Mouse (Mus musculus) left cerebral cortex, postnatal 4 days (tissue): ENCODE measurements at regions not wholly inside any gene's neighbourhood (a gene's known extent, or its start where the extent isn't known, plus 50 kb on each side); places are given as distances from the start of the nearest gene placed in this dataset.
"Not testable (repeated sequence)": the region's sequence is repeated elsewhere in the genome, so short reads cannot be mapped to it uniquely, and the experiment has no call there.

Source experiments
- DNase-seq: peaks from one replicate; pipeline ENCODE4 v3.0.0-alpha.2; 2022
- intact Hi-C: fragments of 180-260 bp; cut with DNase I; formaldehyde crosslinking; loops from one replicate; pipeline ENCODE4 v1.15.1; 2025

- DNase-seq, result no peak
- intact Hi-C loops, result no loop called here
These were observed 223.3 kb upstream of the Gm10131 start for GRCm38 (mm10) chr8:34334851-34335250.

GRCm38 (mm10) chr8:34331673-34332072, 220.1 kb upstream of the Gm10131 start:
- intact Hi-C loops, result no loop called here
- no peak for DNase-seq

- intact Hi-C loops, result no loop called here
- no peak for DNase-seq
These were observed 215.1 kb upstream of the Gm10131 start for GRCm38 (mm10) chr8:34326614-34326965.

GRCm38 (mm10) chr8:34325841-34326613, 214.5 kb upstream of the Gm10131 start:
- intact Hi-C loops, result no loop called here
- DNase-seq, result peak; percentile 78

GRCm38 (mm10) chr8:34320158-34320587, 208.6 kb upstream of the Gm10131 start:
- intact Hi-C loops, result no loop called here
- peak; percentile 54 for DNase-seq

GRCm38 (mm10) chr8:34319719-34320118, 208.2 kb upstream of the Gm10131 start:
- no peak for DNase-seq
- intact Hi-C loops, result no loop called here

GRCm38 (mm10) chr8:34315233-34315632, 203.7 kb upstream of the Gm10131 start:
- intact Hi-C loops, result no loop called here
- no peak for DNase-seq

- DNase-seq, result no peak
- intact Hi-C loops, result no loop called here
These were observed 194.3 kb upstream of the Gm10131 start for GRCm38 (mm10) chr8:34305542-34306485.

GRCm38 (mm10) chr8:34303815-34304214, 192.3 kb upstream of the Gm10131 start:
- DNase-seq, result no peak
- intact Hi-C loops, result no loop called here

GRCm38 (mm10) chr8:34300331-34300903, 188.9 kb upstream of the Gm10131 start:
- intact Hi-C loops, result no loop called here
- DNase-seq, result peak; percentile 27

GRCm38 (mm10) chr8:34294721-34295120, 183.2 kb upstream of the Gm10131 start:
- intact Hi-C loops, result no loop called here
- no peak for DNase-seq

- DNase-seq, result no peak
- intact Hi-C loops, result no loop called here
These were observed 179.1 kb upstream of the Gm10131 start for GRCm38 (mm10) chr8:34290670-34291069.

GRCm38 (mm10) chr8:34287801-34288200, 176.3 kb upstream of the Gm10131 start:
- no peak for DNase-seq
- intact Hi-C loops, result no loop called here

GRCm38 (mm10) chr8:34284576-34284975, 173.0 kb upstream of the Gm10131 start:
- no peak for DNase-seq
- intact Hi-C loops, result no loop called here

- intact Hi-C loops, result no loop called here
- DNase-seq, result no peak
These were observed 168.9 kb upstream of the Gm10131 start for GRCm38 (mm10) chr8:34280433-34280832.

- intact Hi-C loops, result no loop called here
- no peak for DNase-seq
These were observed 164.6 kb upstream of the Gm10131 start for GRCm38 (mm10) chr8:34275977-34276660.

- DNase-seq, intact Hi-C loops: not testable (repeated sequence)
These were observed 163.3 kb upstream of the Gm10131 start for GRCm38 (mm10) chr8:34274796-34275195.

- DNase-seq, result no peak
- intact Hi-C loops, result no loop called here
These were observed 162.6 kb upstream of the Gm10131 start for GRCm38 (mm10) chr8:34274171-34274570.

- no peak for DNase-seq
- intact Hi-C loops, result no loop called here
These were observed 158.3 kb upstream of the Gm10131 start for GRCm38 (mm10) chr8:34269848-34270247.

- intact Hi-C loops, result no loop called here
- DNase-seq, result no peak
These were observed 157.4 kb upstream of the Gm10131 start for GRCm38 (mm10) chr8:34268806-34269520.
